Mouse (Mus musculus) heart, embryonic 11.5 days (tissue): Measurements from ENCODE around the gene Lipc. TPM values are rescaled to one million over a fixed set of nuclear protein-coding genes. Genes with fewer than 3 reads are reported as not detected.

Experiments used
- ATAC-seq: fragments of 200-750 bp; cut with Nextera tagmentation; replicated peaks from 2 replicates; pipeline ENCODE4 v1.8.0; 2017; ENCODE audit warnings: moderate library complexity; ENCODE audit not compliant: insufficient number of reproducible peaks, low FRiP score, low TSS enrichment
- H3K27ac ChIP-seq: fragments of 300-500 bp; sonication (generic); 2 replicates; pipeline ENCODE4 v1.5.1; 2014; ENCODE audit warnings: mild to moderate bottlenecking, low read depth, low read length
- H3K27me3 ChIP-seq: fragments of 300-500 bp; sonication (generic); 2 replicates; pipeline ENCODE4 v1.6.1; 2014; ENCODE audit warnings: mild to moderate bottlenecking, low read length, mixed read lengths; ENCODE audit not compliant: control insufficient read depth, insufficient read depth
- H3K36me3 ChIP-seq: fragments of 300-500 bp; sonication (generic); 2 replicates; pipeline ENCODE4 v1.6.1; 2014; ENCODE audit warnings: mild to moderate bottlenecking, low read length, moderate library complexity, mixed read lengths; ENCODE audit not compliant: control insufficient read depth, insufficient read depth
- H3K4me1 ChIP-seq: fragments of 300-500 bp; sonication (generic); 2 replicates; pipeline ENCODE4 v1.6.1; 2014; ENCODE audit warnings: low read length; ENCODE audit not compliant: control insufficient read depth, insufficient read depth
- H3K4me2 ChIP-seq: fragments of 300-500 bp; sonication (generic); 2 replicates; pipeline ENCODE4 v1.6.1; 2014; ENCODE audit warnings: mild to moderate bottlenecking, moderate library complexity
- H3K4me3 ChIP-seq: fragments of 300-500 bp; sonication (generic); 2 replicates; pipeline ENCODE4 v1.5.1; 2014; ENCODE audit warnings: low read depth, low read length
- H3K9ac ChIP-seq: fragments of 300-500 bp; sonication (generic); 2 replicates; pipeline ENCODE4 v1.6.1; 2014; ENCODE audit warnings: mild to moderate bottlenecking, low read depth, low read length, moderate library complexity
- H3K9me3 ChIP-seq: fragments of 300-500 bp; sonication (generic); replicated peaks from 2 replicates; pipeline ENCODE4 v1.6.1; 2016; ENCODE audit warnings: low read length; ENCODE audit not compliant: control insufficient read depth
- whole genome bisulfite sequencing: fragments of 180-500 bp; shearing (Covaris S2); extraction: QIAGEN DNeasy Blood & Tissue Kit; methylation state at CpG from one replicate; pipeline ENCODE4 v1.1.7; 2014; ENCODE audit not compliant: insufficient replicate concordance; 5-methylcytosine and 5-hydroxymethylcytosine counted together
- microRNA-seq: library from miRNA; unstranded; fragments of <30 nt; microRNA quantifications from one replicate; pipeline ENCODE4, GENCODE M21; 2016; ENCODE audit warnings: borderline number of aligned reads
- polyA plus RNA-seq: library from polyadenylated mRNA; unstranded; fragments of >200 nt; fragmentation: Nextera tagmentation; extraction: Ambion mirVana; gene quantifications from 2 replicates; pipeline ENCODE4 v1.2.1, GENCODE M21; 2014

The Lipc gene
- polyA plus RNA-seq, 1 experiment from 2014 or later = 0.56 TPM

GRCm38 (mm10) chr9:70775517-70775916 lies 176.5 kb downstream of the Lipc start:
- Histone ChIP-seq H3K27ac (no peak overlapping the region), H3K4me1 (peaks cover 4% of the 10 kb centered on the region; the same call in 1 of the 2 replicates), H3K9me3 (no peaks in the 10 kb centered on the region), H3K4me2 (no peak overlapping the region), H3K4me3 (no peak overlapping the region), H3K9ac (no peak overlapping the region), H3K36me3 (no peaks in the 10 kb centered on the region; the same call in 1 of the 2 replicates), H3K27me3 (no peaks in the 10 kb centered on the region)
- WGBS = 87% methylated on average over 2 of the region's 2 CpGs
- no peak for ATAC-seq

GRCm38 (mm10) chr9:70760974-70761373 lies 191.1 kb downstream of the Lipc start:
- H3K27ac ChIP-seq = no peak overlapping the region
- 89% methylated on average over 5 of the region's 5 CpGs for WGBS

GRCm38 (mm10) chr9:70751504-70752222 lies 200.4 kb downstream of the Lipc start:
- Histone ChIP-seq H3K27ac (no peak overlapping the region), H3K9ac (no peak overlapping the region), H3K4me2 (no peak overlapping the region), H3K27me3 (no peaks in the 10 kb centered on the region), H3K4me3 (no peak overlapping the region), H3K4me1 (no peaks in the 10 kb centered on the region), H3K36me3 (peaks cover 7% of the 10 kb centered on the region), H3K9me3 (no peaks in the 10 kb centered on the region)
- ATAC-seq = no peak
- WGBS = 77% methylated on average over 3 of the region's 3 CpGs

More at GRCm38 (mm10) chr9:70760974-70761373, 191.1 kb downstream of the Lipc start:
- Histone ChIP-seq H3K4me3 (no peak overlapping the region), H3K27me3 (no peaks in the 10 kb centered on the region), H3K36me3 (peaks cover 15% of the 10 kb centered on the region), H3K9ac (no peak overlapping the region), H3K4me2 (no peak overlapping the region), H3K4me1 (no peaks in the 10 kb centered on the region), H3K9me3 (no peaks in the 10 kb centered on the region)
- no peak for ATAC-seq

Small RNA genes within 50 kb of the gene (microRNA-seq; reads per million reads assigned to microRNA genes)
- gene Gm25149 = not detected

Other genes starting within 250 kb of the Lipc start
- 0.10 and 0.36 TPM in 2 replicates for gene Aqp9, start 216.5 kb upstream of the Lipc start, polyA plus RNA-seq